Mouse (Mus musculus): ENCODE data around the gene Psma7.

DNA sequence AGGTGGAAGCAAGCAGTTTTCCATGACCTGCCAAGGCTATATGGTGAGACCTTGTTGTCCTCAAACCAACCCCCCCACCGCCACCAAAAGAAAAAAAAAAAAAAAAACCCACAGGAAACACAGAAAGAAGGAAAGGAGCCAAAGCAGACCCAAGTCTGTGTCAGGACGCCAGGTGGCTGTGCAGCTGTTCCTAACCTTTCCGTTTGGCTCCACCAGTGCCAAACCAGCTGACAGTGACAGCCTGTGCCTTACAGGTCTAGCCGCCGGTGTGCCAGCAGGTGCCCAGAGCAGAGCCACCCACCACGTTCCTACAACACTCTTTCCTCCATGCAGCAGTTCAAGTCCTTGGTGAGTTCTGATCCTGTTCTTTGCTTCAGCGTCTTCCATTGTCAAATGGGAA, 30.7 kb upstream of the Psma7 start:
- TF ChIP-seq POLR2A (IDR thresholded peaks at IDR 0.05; ENCODE audit: control insufficient read depth, low read depth, low read length) (no peak), CTCF (IDR thresholded peaks at IDR 0.05; ENCODE audit: control insufficient read depth, insufficient read depth, insufficient replicate concordance, low read depth, low read length) (no peak)
